Mouse (Mus musculus): ENCODE data around the gene Alox12b.

DNA sequence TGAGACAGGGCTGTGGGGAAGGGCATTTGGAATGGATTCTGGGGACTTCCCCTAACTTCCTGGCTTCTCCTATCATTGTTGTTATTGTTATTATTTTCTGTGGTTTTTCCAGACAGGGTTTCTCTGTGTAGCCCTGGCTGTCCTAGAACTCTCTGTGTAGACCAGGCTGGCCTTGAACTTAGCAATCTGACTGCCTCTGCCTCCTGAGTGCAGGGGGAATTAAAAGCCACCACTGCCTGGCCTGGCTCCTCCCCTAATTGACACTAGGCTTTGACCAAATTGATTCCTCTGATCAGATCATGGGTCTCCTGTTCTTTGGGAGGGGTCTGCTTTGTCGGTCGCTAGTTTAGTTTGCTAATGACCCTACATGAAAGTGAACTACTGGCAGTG, 30.1 kb upstream of the Alox12b start:
- TF ChIP-seq POLR2A (IDR thresholded peaks at IDR 0.05; ENCODE audit: borderline replicate concordance, low read depth, low read length) (no peak), CTCF (IDR thresholded peaks at IDR 0.05; ENCODE audit: low read depth, low read length) (no peak)
